ENCODE assay signal across 7 mouse cellular contexts in genomic region chr11:9317076-9317929, GRCm38 (mm10).
DNase-seq lines count a peak whose midpoint lies in the region; ATAC-seq lines count a peak whose summit lies in the region.

No protein-coding gene starts in this region.

- H3K9me3 ChIP-seq in midbrain, embryonic 14.5 days (ENCODE audit: control insufficient read depth, low read length), result no peaks in the 10 kb centered on the region

- H3K27ac ChIP-seq in midbrain, embryonic 14.5 days (replicated peaks; ENCODE audit: low read depth, low read length), result no peak overlapping the region

- peak; percentile 78 for ATAC-seq in midbrain, embryonic 14.5 days (ENCODE audit: low FRiP score, low TSS enrichment)

- H3K36me3 ChIP-seq in midbrain, embryonic 14.5 days (ENCODE audit: control insufficient read depth, insufficient read depth, low read length), result no peaks in the 10 kb centered on the region

- no peak overlapping the region for H3K9ac ChIP-seq in midbrain, embryonic 14.5 days (replicated peaks; ENCODE audit: low read length)

- 35% methylated on average over 6 of the region's 6 CpGs for WGBS in midbrain, embryonic 14.5 days

- DNase-seq in WW6 (ENCODE audit: low read depth, low spot score), result peak; percentile 7
- DNase-seq in cerebellum, adult 11-12 months, result peak; percentile 5
- DNase-seq in forelimb bud, embryonic 11.5 days (ENCODE audit: low read depth, low spot score), result peak; percentile 61
- DNase-seq in kidney, adult 11 months, result peak; percentile 9
- peak; percentile 60 to 65 for DNase-seq in left cerebral cortex, postnatal 36 days (ENCODE audit: low spot score in 2 of 2)
- peak; percentile 89 for DNase-seq in midbrain, embryonic 14.5 days
- peak; percentile 11 to 18 for DNase-seq in spleen, postnatal 36 days (ENCODE audit: low spot score in 2 of 2)

- H3K4me1 ChIP-seq in midbrain, embryonic 14.5 days (ENCODE audit: control insufficient read depth, insufficient read depth, low read length), result no peaks in the 10 kb centered on the region

- no peak overlapping the region for H3K4me2 ChIP-seq in midbrain, embryonic 14.5 days (ENCODE audit: low read length)

- no peak overlapping the region for H3K4me3 ChIP-seq in midbrain, embryonic 14.5 days (replicated peaks; ENCODE audit: low read depth, low read length)

- intact Hi-C loops in left cerebral cortex, postnatal 36 days (cut with DNase I), result loop anchor here (1.0 to 5.0 kb wide), 2 partner anchors 1815 to 1905 kb away; no protein-coding TSS in a partner anchor

- no peaks in the 10 kb centered on the region for H3K27me3 ChIP-seq in midbrain, embryonic 14.5 days (ENCODE audit: control insufficient read depth, insufficient read depth, low read length)

Comparison
In these comparisons a context has a peak if more than half of its experiments do, and no peak if none do; other contexts are left out.
1. DNase-seq: peak in every context shown above with its lines; median percentile 89 in midbrain, embryonic 14.5 days; 62 in left cerebral cortex, postnatal 36 days; 61 in forelimb bud, embryonic 11.5 days; 14 in spleen, postnatal 36 days; 9 in kidney, adult 11 months; 7 in WW6; 5 in cerebellum, adult 11-12 months.